Mouse (Mus musculus): ENCODE data around the gene Cds1. TPM values are rescaled to one million over a fixed set of nuclear protein-coding genes. Genes with fewer than 3 reads are reported as not detected.
A peak's percentile ranks its signal among the peaks of the same experiment; 100 is the strongest.

The Cds1 gene
- polyA plus RNA-seq, 1 experiment: 16.3 TPM

- Histone ChIP-seq H3K27ac (replicated peaks; ENCODE audit: low read depth, low read length) (no peak overlapping the region), H3K4me3 (ENCODE audit: insufficient read depth, low read depth, low read length) (no peak overlapping the region), H3K4me1 (ENCODE audit: control insufficient read depth, insufficient read depth, insufficient read length, low read length) (no peaks in the 10 kb centered on the region)
Observed at GRCm38 (mm10) chr5:101792665-101793064, 27.7 kb downstream of the Cds1 start.

DNA sequence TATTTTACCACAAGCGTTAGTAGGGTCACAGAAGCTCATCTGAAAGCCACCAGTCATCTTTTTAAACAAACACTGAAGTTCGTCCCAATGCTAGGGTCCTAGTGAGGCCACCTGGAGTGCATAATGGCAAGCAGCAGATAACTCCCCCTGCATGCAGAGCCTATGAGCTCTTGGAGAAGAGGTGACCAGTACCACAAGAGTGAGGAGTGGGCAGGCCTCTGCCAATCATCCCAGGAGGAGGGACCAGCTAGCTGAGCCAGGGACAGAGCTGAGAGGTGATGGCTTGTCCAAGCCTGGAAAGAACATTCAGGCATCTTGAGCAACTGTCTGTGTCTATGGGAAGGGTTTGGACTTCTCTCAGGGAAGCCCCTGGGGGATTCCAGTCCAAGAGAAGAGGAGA, 37.0 kb downstream of the Cds1 start:
- Histone ChIP-seq H3K4me3 (ENCODE audit: insufficient read depth, low read depth, low read length) (no peak overlapping the region), H3K27ac (replicated peaks; ENCODE audit: low read depth, low read length) (no peak overlapping the region)

DNA sequence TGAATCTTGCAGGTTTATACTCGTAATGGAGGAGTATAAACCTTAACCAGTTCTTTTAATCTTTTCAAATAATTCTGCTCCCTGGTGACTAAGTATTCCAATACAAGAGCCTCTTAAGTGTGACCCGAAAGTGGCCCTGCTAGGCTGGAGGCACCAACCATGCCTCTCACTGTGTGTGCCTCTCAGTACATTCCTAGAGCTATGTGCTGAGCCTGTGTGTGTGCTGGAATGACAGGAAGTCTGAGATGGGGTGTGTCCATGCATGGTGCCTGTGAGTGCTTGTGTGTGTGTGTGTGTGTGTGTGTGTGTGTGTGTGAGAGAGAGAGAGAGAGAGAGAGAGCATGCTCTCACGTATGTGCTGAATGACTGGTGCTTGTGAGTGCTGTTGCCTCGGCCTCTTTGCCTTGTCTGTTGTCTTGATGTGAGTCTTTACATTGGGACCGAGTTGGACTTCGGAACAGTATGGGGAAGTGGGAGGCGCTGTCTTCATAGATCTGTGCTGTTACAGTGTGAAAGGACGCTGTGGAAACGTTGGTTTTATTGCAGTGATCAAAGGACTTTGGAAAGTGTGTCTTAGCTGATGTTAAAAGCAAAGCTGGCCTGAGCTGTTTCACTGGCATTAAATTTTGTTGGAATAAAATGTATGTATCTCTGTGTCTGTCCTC, 37.6 kb downstream of the Cds1 start:
- Histone ChIP-seq H3K4me1 (ENCODE audit: control insufficient read depth, insufficient read depth, insufficient read length, low read length) (no peaks in the 10 kb centered on the region; the same call in 1 of the 2 replicates), H3K27ac (replicated peaks; ENCODE audit: low read depth, low read length) (no peak overlapping the region), H3K4me3 (ENCODE audit: insufficient read depth, low read depth, low read length) (no peak overlapping the region)

More for the DNA sequence above, 37.0 kb downstream of the Cds1 start:
- H3K4me1 ChIP-seq (ENCODE audit: control insufficient read depth, insufficient read depth, insufficient read length, low read length): no peaks in the 10 kb centered on the region; the same call in 1 of the 2 replicates

GRCm38 (mm10) chr5:101811296-101812169, 46.6 kb downstream of the Cds1 start:
- no peak overlapping the region for H3K27ac ChIP-seq (replicated peaks; ENCODE audit: low read depth, low read length)
- H3K4me3 ChIP-seq (ENCODE audit: insufficient read depth, low read depth, low read length): no peak overlapping the region

DNA sequence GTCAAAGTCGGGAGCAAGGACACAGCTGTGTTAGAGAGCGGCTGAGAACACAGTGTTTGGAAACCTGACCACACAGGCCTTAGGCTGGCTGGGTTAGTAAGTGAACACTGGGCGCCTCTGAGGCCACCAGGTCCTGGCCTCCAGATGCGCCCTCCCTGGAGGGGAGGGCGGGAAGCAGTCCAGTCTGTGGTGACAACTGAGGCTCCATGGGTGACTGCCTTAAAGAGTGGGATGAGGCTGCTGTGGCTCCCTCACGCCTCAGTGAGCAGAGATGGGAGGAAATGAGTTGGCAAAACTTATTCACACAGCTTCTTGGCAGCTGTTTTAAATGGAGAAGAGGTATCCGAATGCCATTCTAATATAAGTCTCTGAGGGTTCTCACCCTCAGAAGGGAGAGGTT, 51.9 kb downstream of the Cds1 start:
- H3K27ac ChIP-seq (replicated peaks; ENCODE audit: low read depth, low read length): peak overlapping the region; percentile 47; the same call in 1 of the 2 replicates
- H3K4me3 ChIP-seq (ENCODE audit: insufficient read depth, low read depth, low read length): no peak overlapping the region
- H3K4me1 ChIP-seq (ENCODE audit: control insufficient read depth, insufficient read depth, insufficient read length, low read length): peaks cover 10% of the 10 kb centered on the region

More at GRCm38 (mm10) chr5:101811296-101812169, 46.6 kb downstream of the Cds1 start:
- no peaks in the 10 kb centered on the region for H3K4me1 ChIP-seq (ENCODE audit: control insufficient read depth, insufficient read depth, insufficient read length, low read length)

GRCm38 (mm10) chr5:101819216-101819615, 54.3 kb downstream of the Cds1 start:
- Histone ChIP-seq H3K4me1 (ENCODE audit: control insufficient read depth, insufficient read depth, insufficient read length, low read length) (peaks cover 23% of the 10 kb centered on the region), H3K4me3 (ENCODE audit: insufficient read depth, low read depth, low read length) (no peak overlapping the region)

GRCm38 (mm10) chr5:101819844-101820243, 54.9 kb downstream of the Cds1 start:
- Histone ChIP-seq H3K4me3 (ENCODE audit: insufficient read depth, low read depth, low read length) (no peak overlapping the region), H3K4me1 (ENCODE audit: control insufficient read depth, insufficient read depth, insufficient read length, low read length) (peaks cover 23% of the 10 kb centered on the region), H3K27ac (replicated peaks; ENCODE audit: low read depth, low read length) (no peak overlapping the region)

More at GRCm38 (mm10) chr5:101819216-101819615, 54.3 kb downstream of the Cds1 start:
- no peak overlapping the region for H3K27ac ChIP-seq (replicated peaks; ENCODE audit: low read depth, low read length)

DNA sequence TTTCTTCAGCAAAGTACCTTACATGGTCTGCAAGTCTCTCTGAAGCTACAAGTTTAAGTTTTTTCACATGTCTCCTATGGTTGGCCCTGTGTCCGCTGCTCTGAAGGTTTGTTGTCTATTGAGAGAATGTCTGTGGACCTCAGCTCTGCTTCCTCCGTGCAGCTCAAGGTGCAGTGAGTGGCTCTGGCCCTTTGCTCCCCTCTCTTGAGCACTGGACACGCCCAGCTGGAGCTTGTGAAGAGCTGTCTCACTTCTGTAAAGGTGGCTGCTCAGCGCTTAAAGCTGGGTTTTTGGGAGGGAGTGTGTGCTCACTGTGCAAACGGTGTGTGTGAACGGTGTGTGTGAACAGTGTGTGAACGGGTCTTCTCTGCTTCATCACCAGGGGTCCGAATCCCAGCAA, 56.1 kb downstream of the Cds1 start:
- Histone ChIP-seq H3K27ac (replicated peaks; ENCODE audit: low read depth, low read length) (no peak overlapping the region), H3K4me1 (ENCODE audit: control insufficient read depth, insufficient read depth, insufficient read length, low read length) (peaks cover 28% of the 10 kb centered on the region), H3K4me3 (ENCODE audit: insufficient read depth, low read depth, low read length) (no peak overlapping the region)

DNA sequence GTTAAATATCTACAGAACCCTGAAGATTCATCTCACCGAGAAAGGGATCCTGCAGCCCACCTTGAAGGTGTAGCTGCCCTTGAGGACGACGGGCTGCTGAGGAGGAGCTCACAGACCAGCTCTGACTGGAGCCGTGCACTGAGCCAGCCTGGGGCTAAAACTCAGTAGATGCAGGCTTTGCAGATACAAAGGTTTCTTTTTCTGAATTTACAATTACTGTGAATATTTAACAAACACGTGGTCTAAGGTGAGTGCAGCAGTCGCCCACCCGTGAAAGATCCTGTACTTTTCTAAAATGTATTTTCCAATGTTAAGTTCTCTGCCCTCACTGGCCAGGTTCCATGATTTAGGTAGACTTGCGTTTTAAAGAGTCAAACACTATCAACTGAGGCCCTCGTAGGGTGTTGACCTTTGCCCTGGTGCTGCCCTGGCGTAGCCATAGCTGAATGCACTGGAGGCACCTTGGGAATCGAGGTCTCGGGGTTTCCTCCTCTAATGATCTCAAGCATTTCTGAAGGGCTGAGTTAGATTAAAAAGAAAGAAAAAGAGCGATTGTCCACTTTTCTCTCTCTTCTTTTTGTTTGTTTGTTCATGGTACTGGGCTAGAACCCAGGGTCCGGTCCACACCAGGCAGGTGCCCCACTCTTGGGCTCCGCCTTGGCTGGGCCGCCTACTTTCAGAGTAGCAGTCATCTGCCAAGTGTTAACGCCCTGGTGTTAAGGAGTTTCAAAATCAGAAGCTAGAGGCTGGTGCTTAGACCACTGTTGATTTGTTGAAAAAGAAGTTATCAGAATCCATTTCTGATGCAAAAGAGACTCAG, 56.8 kb downstream of the Cds1 start:
- Histone ChIP-seq H3K4me3 (ENCODE audit: insufficient read depth, low read depth, low read length) (no peak overlapping the region), H3K27ac (replicated peaks; ENCODE audit: low read depth, low read length) (peak overlapping the region; percentile 56), H3K4me1 (ENCODE audit: control insufficient read depth, insufficient read depth, insufficient read length, low read length) (peaks cover 29% of the 10 kb centered on the region)

DNA sequence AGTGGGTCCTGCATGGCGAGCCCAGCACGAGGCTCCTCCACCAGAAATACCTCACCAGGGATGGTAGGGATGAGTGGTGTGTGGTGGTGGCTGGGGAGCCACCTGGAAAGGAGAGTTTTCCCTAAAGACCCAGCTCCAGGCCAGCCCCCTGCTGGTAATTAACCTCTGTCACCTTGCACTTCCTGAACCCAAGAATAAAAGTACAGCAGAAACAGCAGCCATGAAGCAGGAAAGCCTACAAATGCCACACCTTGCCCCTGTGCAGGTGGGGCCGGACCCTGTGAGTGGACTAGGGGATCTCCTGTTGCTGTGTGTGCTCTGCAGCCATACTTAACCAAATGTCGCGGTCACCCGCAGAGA, 57.4 kb downstream of the Cds1 start:
- H3K4me1 ChIP-seq (ENCODE audit: control insufficient read depth, insufficient read depth, insufficient read length, low read length): peaks cover 34% of the 10 kb centered on the region
- no peak overlapping the region for H3K4me3 ChIP-seq (ENCODE audit: insufficient read depth, low read depth, low read length)
- 0 out of 2 replicates have a peak overlapping the region, but pooled peaks have one; percentile 11 for H3K27ac ChIP-seq (replicated peaks; ENCODE audit: low read depth, low read length)

DNA sequence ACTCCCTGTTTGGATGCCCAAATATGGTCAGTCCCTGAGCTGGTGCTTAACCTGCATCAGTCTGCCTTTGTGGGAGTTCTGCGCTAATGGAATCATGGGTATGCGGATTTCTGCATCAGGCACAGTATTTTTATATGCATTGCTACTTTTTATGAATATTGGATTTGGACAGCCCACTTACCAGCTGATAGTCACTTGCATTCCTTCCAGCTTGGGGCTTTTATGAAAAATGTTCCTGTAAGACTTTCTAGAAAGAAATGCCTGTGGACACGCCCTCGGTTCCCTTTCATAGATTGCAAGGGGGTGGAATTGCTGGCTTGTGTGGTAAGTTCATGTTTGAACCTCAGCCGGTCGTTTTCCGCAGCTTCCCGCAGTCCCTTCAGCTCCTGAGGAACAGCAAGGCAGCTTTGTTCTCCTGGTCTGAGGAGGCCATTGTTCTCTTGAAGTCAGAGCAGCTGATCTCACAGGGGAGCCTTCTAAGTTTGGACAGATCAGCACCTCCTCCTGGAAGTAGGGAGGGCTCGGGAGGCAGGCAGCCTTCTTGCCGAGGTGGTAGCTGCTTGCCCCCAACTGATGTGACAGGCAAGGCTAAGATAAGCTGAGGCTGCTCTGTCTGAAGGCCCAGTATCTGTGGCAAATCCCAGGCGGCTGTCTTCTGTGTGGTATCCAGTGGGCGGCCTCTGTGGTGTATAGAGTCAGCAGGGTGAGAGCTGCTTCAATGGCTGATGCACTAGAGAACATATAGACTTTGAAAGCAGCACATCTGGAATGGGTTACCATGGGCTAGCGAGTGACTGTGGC, 60.4 kb downstream of the Cds1 start:
- Histone ChIP-seq H3K4me1 (ENCODE audit: control insufficient read depth, insufficient read depth, insufficient read length, low read length) (peaks cover 34% of the 10 kb centered on the region), H3K27ac (replicated peaks; ENCODE audit: low read depth, low read length) (peak overlapping the region; percentile 74), H3K4me3 (ENCODE audit: insufficient read depth, low read depth, low read length) (no peak overlapping the region)

DNA sequence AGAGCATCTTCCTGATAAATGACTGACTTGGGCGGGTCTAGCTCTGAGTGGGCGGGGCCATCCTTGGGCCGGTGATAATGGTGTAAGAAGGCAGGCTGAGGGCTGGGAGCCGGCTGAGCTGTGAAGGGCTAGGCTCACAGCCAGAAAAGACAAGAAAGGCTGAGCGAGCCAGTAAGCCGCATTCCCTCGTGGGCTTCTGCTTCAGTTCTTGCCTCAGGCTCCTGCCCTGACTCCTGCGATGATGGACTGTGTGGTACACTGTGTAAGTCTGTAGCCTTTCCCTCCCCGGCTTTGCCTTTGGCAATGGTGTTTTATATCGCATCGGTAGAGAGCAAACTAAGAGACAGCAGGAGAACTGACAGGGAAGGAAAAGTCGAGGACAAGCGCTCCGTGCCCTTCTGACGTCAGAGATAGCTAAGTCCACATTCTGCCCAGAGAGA, 61.6 kb downstream of the Cds1 start:
- Histone ChIP-seq H3K4me3 (ENCODE audit: insufficient read depth, low read depth, low read length) (no peak overlapping the region), H3K4me1 (ENCODE audit: control insufficient read depth, insufficient read depth, insufficient read length, low read length) (peaks cover 29% of the 10 kb centered on the region), H3K27ac (replicated peaks; ENCODE audit: low read depth, low read length) (no peak overlapping the region)

DNA sequence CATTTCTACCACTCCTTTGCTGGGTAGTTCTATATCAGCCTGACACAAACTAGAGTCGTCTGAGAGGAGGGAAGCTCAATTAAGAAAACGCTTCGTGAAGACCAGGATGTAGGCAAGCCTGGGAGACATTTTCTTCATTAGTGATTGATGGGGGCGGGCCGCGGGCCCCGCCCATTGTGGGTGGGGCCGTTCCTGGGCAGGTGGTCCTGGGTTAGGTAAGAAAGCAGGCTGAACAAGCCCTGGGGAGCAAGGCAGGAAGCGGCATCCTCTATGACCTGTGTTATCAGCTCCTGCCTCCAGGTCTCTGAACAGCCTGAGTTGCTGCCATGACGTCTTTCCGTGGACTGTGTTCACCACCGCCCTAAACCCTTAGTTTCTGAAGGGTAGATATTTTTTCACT, 62.5 kb downstream of the Cds1 start:
- peaks cover 21% of the 10 kb centered on the region for H3K4me1 ChIP-seq (ENCODE audit: control insufficient read depth, insufficient read depth, insufficient read length, low read length)
- no peak overlapping the region for H3K27ac ChIP-seq (replicated peaks; ENCODE audit: low read depth, low read length)
- H3K4me3 ChIP-seq (ENCODE audit: insufficient read depth, low read depth, low read length): no peak overlapping the region

DNA sequence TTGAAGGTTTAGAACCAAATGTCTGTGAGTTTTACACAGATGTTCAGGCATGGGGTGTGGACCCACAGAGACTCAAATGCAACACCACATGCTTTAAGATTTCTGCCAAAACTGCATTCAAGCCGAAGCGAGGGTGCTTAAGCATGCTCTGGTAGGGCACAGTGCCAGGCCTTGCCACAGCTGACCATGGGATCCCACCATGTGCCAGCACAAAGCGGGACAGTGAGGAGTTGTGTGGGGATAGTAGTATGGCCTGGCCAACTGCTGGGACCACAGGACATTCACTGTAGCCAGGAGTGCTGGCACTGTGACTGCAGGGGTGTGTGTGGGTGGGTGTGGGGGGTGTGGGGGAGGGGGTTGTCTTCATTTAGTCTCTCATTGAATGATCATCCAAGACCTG, 64.0 kb downstream of the Cds1 start:
- H3K4me1 ChIP-seq (ENCODE audit: control insufficient read depth, insufficient read depth, insufficient read length, low read length): peaks cover 16% of the 10 kb centered on the region
- H3K27ac ChIP-seq (replicated peaks; ENCODE audit: low read depth, low read length): no peak overlapping the region
- H3K4me3 ChIP-seq (ENCODE audit: insufficient read depth, low read depth, low read length): no peak overlapping the region
